Mouse (Mus musculus) neutrophil, adult 5-6 weeks (primary cell): ENCODE results near the gene Alkbh4. TPM values are rescaled to one million over a fixed set of nuclear protein-coding genes. Genes with fewer than 3 reads are reported as not detected.

Experiments used
- ATAC-seq: fragments of 151-379, 151-347 bp; 2 replicates; pipeline ENCODE4 v1.8.0; 2017; ENCODE audit warnings: mild to moderate bottlenecking, moderate TSS enrichment; ENCODE audit not compliant: insufficient number of reproducible peaks, poor library complexity, low FRiP score, severe bottlenecking; ENCODE audit errors: extremely low read depth
- total RNA-seq: library from RNA; stranded (forward); fragments of 200-1000 nt; gene quantifications from 2 replicates; pipeline ENCODE4 v1.2.3, GENCODE M21; 2017

Gene Alkbh4
- total RNA-seq, 1 experiment from 2014 or later = 3.7 TPM

DNA sequence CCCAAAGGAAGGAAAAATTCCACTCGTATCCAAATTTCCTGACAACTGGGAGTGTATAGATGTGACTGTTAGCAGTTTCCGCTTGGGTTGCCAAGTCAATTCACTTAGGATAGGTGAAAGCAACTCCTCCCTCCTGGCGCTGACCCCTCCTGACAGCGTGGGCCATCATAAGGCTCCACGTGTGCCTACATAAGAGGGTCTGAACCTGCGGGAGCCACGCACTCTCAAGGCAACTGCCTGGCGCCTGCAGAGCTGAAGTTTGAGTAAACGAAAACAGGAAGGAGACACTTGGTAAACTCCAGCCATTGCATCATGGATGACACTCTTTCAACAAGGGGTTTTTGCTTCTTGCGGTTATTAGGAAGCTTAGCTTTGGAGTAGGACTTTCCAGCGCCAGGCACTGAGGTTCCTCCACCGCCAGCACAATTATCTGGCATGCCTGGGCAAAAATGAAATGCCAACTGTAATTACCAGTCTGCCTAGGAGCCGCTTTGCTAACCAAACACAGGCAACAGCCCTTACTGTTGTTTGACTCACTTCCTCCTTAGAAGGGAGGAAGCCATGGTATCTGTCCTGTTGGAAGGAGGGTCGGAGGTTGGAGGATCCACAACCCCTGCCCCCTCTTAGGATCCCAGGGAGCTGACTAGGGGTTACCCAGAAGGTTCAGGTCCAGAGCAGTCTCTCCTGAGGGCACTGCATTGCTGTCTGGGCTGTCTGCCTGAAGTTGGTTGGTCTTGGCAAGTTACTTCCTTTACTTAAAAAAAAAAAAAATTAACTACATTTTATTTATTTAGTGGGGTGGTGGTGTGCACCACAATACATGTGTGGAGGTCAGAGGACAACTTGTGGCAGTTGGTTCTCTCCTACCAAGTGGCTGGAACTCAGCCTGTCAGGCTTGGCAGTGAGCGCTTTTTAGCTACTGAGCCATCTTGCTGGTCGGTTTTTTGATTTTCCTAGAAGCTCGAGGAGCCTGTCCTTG, 35.7 kb downstream of the Alkbh4 start:
- peak; percentile 32; the same call in 1 of the 2 replicates for ATAC-seq

- ATAC-seq = no peak
These were observed 37.0 kb downstream of the Alkbh4 start for GRCm38 (mm10) chr5:136172939-136173338.

DNA sequence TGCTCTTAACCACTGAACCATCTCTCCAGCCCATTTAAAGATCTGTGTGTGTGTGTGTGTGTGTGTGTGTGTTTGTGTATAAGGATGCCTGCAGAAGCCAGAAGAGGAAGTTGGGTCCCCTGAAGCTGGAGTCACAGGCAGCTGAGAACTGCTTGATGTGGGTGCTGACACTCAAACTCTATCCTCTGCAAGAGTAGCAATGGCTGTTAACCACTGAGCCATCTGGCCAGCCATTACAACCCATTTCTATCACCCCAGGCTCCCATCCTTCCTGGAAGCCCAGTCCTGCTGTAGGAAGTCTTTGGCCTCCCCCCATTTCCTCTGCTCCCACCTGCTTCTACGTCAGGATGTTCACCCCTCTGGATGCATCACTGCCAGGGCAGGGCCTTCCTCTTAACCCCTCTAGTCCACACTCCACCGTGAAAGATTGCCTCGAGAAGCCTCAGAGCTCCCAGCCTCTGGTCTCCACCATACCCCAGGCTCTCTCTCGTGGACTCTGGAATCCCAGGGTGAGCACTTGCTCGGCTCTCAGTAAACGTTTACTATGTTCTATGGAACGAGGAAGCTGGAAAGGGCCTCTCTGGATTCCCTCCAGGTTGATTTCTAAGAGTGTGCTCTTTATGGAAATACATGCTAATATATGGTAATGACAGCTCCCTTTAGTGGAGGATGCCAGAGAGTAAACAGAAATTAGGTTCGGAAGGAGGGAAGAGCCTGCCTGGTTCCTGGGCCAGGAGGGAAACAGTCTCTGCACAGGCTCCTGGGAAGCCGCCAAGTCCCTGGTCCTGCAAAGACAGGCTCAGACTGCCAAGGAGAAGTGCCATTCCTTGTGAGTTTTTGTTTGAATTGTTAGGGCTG, 37.9 kb downstream of the Alkbh4 start:
- peak; percentile 8; the same call in 1 of the 2 replicates for ATAC-seq

DNA sequence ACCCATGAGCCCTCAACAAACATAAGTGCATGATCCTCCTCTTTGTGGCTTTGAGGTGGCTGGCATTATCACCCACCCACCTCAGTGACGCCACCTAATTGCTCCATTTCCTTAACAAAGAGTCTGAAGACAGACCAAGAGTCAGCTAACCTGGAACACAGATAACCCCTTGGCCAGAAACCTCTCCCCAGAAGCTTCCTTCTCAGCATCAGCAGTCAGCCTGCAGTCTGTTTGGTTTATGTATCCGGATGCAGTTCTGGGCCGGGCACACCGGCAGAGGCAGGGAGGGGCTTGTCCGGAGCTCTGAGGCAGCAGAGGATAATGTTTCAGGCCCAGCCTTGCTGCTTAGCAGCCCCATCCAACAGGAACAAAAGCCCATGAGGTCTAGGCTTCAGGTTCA, 43.6 kb downstream of the Alkbh4 start:
- peak; percentile 39; the same call in 1 of the 2 replicates for ATAC-seq

- no peak for ATAC-seq
These were observed 45.3 kb downstream of the Alkbh4 start for GRCm38 (mm10) chr5:136181197-136181596.

GRCm38 (mm10) chr5:136182049-136182448, 46.1 kb downstream of the Alkbh4 start:
- no peak for ATAC-seq

DNA sequence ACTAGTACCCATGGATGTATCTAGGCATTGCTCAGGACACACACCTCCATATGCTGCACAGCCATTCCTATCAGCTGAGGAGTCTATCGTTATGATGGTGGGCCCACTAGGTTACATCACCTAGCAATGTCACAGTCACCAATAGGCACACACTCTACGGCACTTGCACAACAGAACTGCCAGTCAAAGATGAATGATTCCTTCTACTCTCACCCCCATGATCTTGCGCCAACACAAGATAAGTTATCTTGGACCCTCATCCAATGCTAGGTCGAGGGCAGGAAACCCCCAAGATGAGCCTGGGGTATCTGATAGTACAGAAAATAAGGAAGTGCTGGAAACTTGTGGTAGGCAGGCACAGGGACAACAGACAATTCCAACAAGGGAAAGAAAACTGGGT, 46.9 kb downstream of the Alkbh4 start:
- no peak for ATAC-seq

DNA sequence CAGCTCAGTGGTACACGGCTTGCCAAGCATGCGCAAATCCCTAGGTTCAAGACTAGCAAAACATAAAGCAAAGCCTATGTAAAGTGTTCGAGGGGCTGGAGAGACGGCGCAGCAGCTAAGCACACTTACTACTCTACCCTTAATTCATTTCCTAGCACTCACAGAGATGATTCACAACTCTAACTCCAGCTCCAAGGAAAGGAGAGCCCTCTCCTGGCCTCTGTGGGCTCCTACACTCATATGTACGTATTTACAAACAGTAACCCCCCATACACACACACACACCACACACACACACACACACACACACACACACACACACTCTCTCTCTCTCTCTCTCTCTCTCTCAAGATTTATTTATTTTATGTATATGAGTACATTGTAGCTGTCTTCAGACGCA, 47.8 kb downstream of the Alkbh4 start:
- 0 out of 2 replicates have a peak, but pooled peaks have one; percentile 27 for ATAC-seq

DNA sequence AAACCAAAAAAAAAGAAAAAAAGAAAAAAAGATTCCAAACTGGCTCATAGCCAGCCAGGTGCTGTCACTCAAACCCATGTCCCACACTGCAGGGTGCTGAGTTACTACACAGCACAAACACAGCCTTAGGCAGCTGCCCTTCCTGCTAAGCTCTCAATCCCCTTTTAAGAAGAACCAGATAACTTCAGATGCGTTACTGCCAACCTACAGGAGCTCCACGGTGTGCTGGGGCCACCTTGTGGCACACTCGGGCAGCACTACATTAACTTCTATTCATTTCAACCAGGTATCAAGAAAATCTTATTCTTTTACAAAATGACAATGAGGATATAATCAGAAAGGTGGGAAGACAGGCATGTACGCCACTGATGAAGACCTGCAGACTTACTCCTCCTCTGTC, 50.8 kb downstream of the Alkbh4 start:
- ATAC-seq = peak; percentile 93

Other genes starting within 250 kb of the Alkbh4 start
- gene Hspb1, start 248.2 kb upstream of the Alkbh4 start, total RNA-seq = not detected in 2 replicates
- 66.7 and 70.0 TPM in 2 replicates for gene Ywhag, start 201.5 kb upstream of the Alkbh4 start, total RNA-seq
- gene Ssc4d, start 161.6 kb upstream of the Alkbh4 start, total RNA-seq = 5.0 and 5.6 TPM in 2 replicates
- gene Zp3, start 156.0 kb upstream of the Alkbh4 start, total RNA-seq = not detected in 2 replicates
- gene Dtx2, start 141.3 kb upstream of the Alkbh4 start, total RNA-seq = 13.0 and 13.7 TPM in 2 replicates
- not detected in 2 replicates for gene Upk3b, start 97.7 kb upstream of the Alkbh4 start, total RNA-seq
- gene Upk3bl, start 81.7 kb upstream of the Alkbh4 start, total RNA-seq = 0.61 and 2.8 TPM in 2 replicates
- 7.3 and 8.5 TPM in 2 replicates for gene Rasa4, start 52.2 kb upstream of the Alkbh4 start, total RNA-seq
- 47.6 and 55.0 TPM in 2 replicates for gene Polr2j, start 19.5 kb upstream of the Alkbh4 start, total RNA-seq
- gene Lrwd1, start 72 bp upstream of the Alkbh4 start, total RNA-seq = 32.9 and 34.4 TPM in 2 replicates
- gene Orai2, start 34.6 kb downstream of the Alkbh4 start, total RNA-seq = 92.9 and 95.5 TPM in 2 replicates
- 25.3 and 29.0 TPM in 2 replicates for gene Prkrip1, start 62.8 kb downstream of the Alkbh4 start, total RNA-seq
- gene Sh2b2, start 110.4 kb downstream of the Alkbh4 start, total RNA-seq = 7.9 and 8.4 TPM in 2 replicates